In the genomic region with DNA sequence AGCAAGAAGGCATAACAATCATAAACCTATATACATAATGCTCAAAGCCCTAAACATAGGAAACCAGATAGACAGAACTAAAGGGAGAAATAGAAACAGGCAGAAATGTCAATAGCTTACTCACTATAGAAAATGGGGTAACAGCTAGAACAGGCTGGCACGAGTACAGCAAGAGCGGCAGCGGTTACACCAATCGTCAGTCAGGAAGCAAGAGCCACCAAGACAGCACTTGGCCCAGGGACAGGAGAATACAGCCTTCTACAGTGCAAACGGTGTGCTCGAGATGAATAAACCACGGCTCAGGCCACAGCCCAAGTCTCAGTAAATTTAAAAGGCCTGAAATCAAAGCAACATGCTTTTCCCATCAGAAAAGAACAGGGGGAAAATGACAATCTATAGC, we compare ENCODE assay signal across 17 mouse cellular contexts. TPM values are rescaled to one million over a fixed set of nuclear protein-coding genes. Genes with fewer than 3 reads are reported as not detected.
DNase-seq lines count a peak whose midpoint lies in the region; TF ChIP-seq lines count a peak whose summit lies in the region.
"Had no signal": no experiment of that assay in that cellular context is flagged by ENCODE, and none has a peak within 500 bp of the region (broad histone marks: within the 10 kb centered on the region; RNA-seq: fewer than 3 reads in every experiment).

No protein-coding gene starts in this region.

- TF ChIP-seq CTCF in gastrocnemius, adult 2 months (IDR thresholded peaks at IDR 0.05), result no peak

- H3K4me3 ChIP-seq in gastrocnemius, adult 2 months, result no peak overlapping the region
- H3K4me3 ChIP-seq: embryonic facial prominence, embryonic 12.5 days; liver, embryonic 15.5 days; neural tube, embryonic 12.5 days had no signal

- no peak overlapping the region for H3K27ac ChIP-seq in gastrocnemius, adult 2 months
- H3K27ac ChIP-seq: embryonic facial prominence, embryonic 12.5 days; liver, embryonic 15.5 days; neural tube, embryonic 12.5 days had no signal

- DNase-seq in adrenal gland, postnatal 14 days, result peak; percentile 35
- DNase-seq in adrenal gland, adult 8-10 months, result no peak
- peak; percentile 20 for DNase-seq in gastrocnemius, adult 2 months
- DNase-seq in gastrocnemius, postnatal 25 days, result no peak
- DNase-seq in right cerebral cortex, postnatal 4 days, result peak; percentile 12
- DNase-seq in right cerebral cortex, postnatal 14 days, result no peak
- no peak for DNase-seq in frontal cortex, postnatal 25 days (ENCODE audit: low spot score in 2 of 2)
- DNase-seq in spleen, postnatal 10 days (ENCODE audit: low spot score in 2 of 2), result no peak
- DNase-seq: heart, adult 18-20 months; kidney, adult 9 months; kidney, postnatal 36 days; layer of hippocampus, adult 9-11 months; lung, postnatal 14 days; thymus, adult 18-20 months had no signal

- intact Hi-C loops in gastrocnemius, adult 2 months (cut with DNase I), result no loop called here

RNA-seq across cellular contexts. Expression of a gene that starts 9.4 kb away (rescaled TPM):
- total RNA-seq in adrenal gland, postnatal 14 days (2021), result 5.1 and 6.0 TPM in 2 replicates
- 1 to 10 TPM; 4.6 to 7.7 (median 5.9) TPM for total RNA-seq in adrenal gland, adult 8-10 months (2022)
- total RNA-seq in gastrocnemius, adult 2 months (2021), result 1 to 10 TPM; 4.0 to 4.4 TPM
- 1 to 10 TPM; 2.4 to 3.2 TPM for total RNA-seq in gastrocnemius, postnatal 25 days (2021)

Comparison
In these comparisons a context has a peak if more than half of its experiments do, and no peak if none do; other contexts are left out.
1. DNase-seq: peak in adrenal gland, postnatal 14 days (single experiment), gastrocnemius, adult 2 months (single experiment) and right cerebral cortex, postnatal 4 days (single experiment); none in adrenal gland, adult 8-10 months (single experiment), gastrocnemius, postnatal 25 days (single experiment), right cerebral cortex, postnatal 14 days (single experiment), frontal cortex, postnatal 25 days (0 of 2) and spleen, postnatal 10 days (0 of 2).